Mouse (Mus musculus): ENCODE results near the gene Degs1. TPM values are rescaled to one million over a fixed set of nuclear protein-coding genes. Genes with fewer than 3 reads are reported as not detected.

Degs1 gene
- polyA plus RNA-seq, 1 experiment from 2014 or later = 59.5 TPM

- no peak overlapping the region for H3K9ac ChIP-seq (replicated peaks)
- no peak overlapping the region for H3K4me3 ChIP-seq
- H3K9me3 ChIP-seq = no peaks in the 10 kb centered on the region
- H3K27ac ChIP-seq (replicated peaks) = no peak overlapping the region
- H3K36me3 ChIP-seq = peaks cover 29% of the 10 kb centered on the region
- H3K27me3 ChIP-seq = 0 out of 2 replicates have a peak, but pooled peaks cover 3% of the 10 kb centered on the region
- H3K4me2 ChIP-seq (replicated peaks) = no peak overlapping the region
- 91% methylated on average over 4 of the region's 4 CpGs for WGBS
- ATAC-seq (replicated peaks) = no peak
- H3K4me1 ChIP-seq = peaks cover 30% of the 10 kb centered on the region
Observed at GRCm38 (mm10) chr1:182279436-182279835, 3.2 kb downstream of the Degs1 start.

GRCm38 (mm10) chr1:182275109-182275508 lies 7.5 kb downstream of the Degs1 start:
- Histone ChIP-seq H3K4me1 (peaks cover 3% of the 10 kb centered on the region; the same call in 1 of the 2 replicates), H3K9ac (replicated peaks) (no peak overlapping the region), H3K9me3 (no peaks in the 10 kb centered on the region), H3K27ac (replicated peaks) (no peak overlapping the region), H3K27me3 (no peaks in the 10 kb centered on the region), H3K4me3 (no peak overlapping the region), H3K36me3 (peaks cover 36% of the 10 kb centered on the region), H3K4me2 (replicated peaks) (no peak overlapping the region)
- no peak for ATAC-seq (replicated peaks)
- 97% methylated on average over 6 of the region's 6 CpGs for WGBS

- no peak overlapping the region for H3K27ac ChIP-seq (replicated peaks)
- peaks cover 10% of the 10 kb centered on the region; the same call in 1 of the 2 replicates for H3K4me1 ChIP-seq
- no peak overlapping the region for H3K4me3 ChIP-seq
- H3K36me3 ChIP-seq = peaks cover 22% of the 10 kb centered on the region; the same call in 1 of the 2 replicates
- H3K4me2 ChIP-seq (replicated peaks) = no peak overlapping the region
- no peaks in the 10 kb centered on the region for H3K27me3 ChIP-seq
- no peak overlapping the region for H3K9ac ChIP-seq (replicated peaks)
- H3K9me3 ChIP-seq = no peaks in the 10 kb centered on the region
- ATAC-seq (replicated peaks) = no peak
- 84% methylated on average over 5 of the region's 5 CpGs for WGBS
Observed at GRCm38 (mm10) chr1:182271632-182272031, 11.0 kb downstream of the Degs1 start.

GRCm38 (mm10) chr1:182271130-182271529 lies 11.5 kb downstream of the Degs1 start:
- H3K27me3 ChIP-seq = no peaks in the 10 kb centered on the region
- peaks cover 10% of the 10 kb centered on the region; the same call in 1 of the 2 replicates for H3K4me1 ChIP-seq
- no peak overlapping the region for H3K4me2 ChIP-seq (replicated peaks)
- WGBS = 77% methylated on average over 5 of the region's 5 CpGs
- ATAC-seq (replicated peaks) = no peak
- no peak overlapping the region for H3K4me3 ChIP-seq
- H3K9me3 ChIP-seq = no peaks in the 10 kb centered on the region
- H3K27ac ChIP-seq (replicated peaks) = no peak overlapping the region
- H3K36me3 ChIP-seq = peaks cover 18% of the 10 kb centered on the region; the same call in 1 of the 2 replicates
- H3K9ac ChIP-seq (replicated peaks) = no peak overlapping the region

- Histone ChIP-seq H3K4me1 (peaks cover 10% of the 10 kb centered on the region; the same call in 1 of the 2 replicates), H3K4me3 (no peak overlapping the region), H3K4me2 (replicated peaks) (no peak overlapping the region), H3K36me3 (peaks cover 7% of the 10 kb centered on the region; the same call in 1 of the 2 replicates), H3K9ac (replicated peaks) (no peak overlapping the region), H3K9me3 (no peaks in the 10 kb centered on the region), H3K27me3 (no peaks in the 10 kb centered on the region), H3K27ac (replicated peaks) (no peak overlapping the region)
- ATAC-seq (replicated peaks) = 0 out of 2 replicates have a peak, but pooled peaks have one; percentile 35
- 29% methylated on average over 4 of the region's 4 CpGs for WGBS
Observed at GRCm38 (mm10) chr1:182268317-182268716, 14.3 kb downstream of the Degs1 start.

- Histone ChIP-seq H3K9me3 (no peaks in the 10 kb centered on the region), H3K36me3 (no peaks in the 10 kb centered on the region), H3K4me1 (peaks cover 10% of the 10 kb centered on the region; the same call in 1 of the 2 replicates), H3K4me3 (no peak overlapping the region), H3K4me2 (replicated peaks) (no peak overlapping the region), H3K27me3 (no peaks in the 10 kb centered on the region), H3K9ac (replicated peaks) (no peak overlapping the region), H3K27ac (replicated peaks) (no peak overlapping the region)
- WGBS = 93% methylated on average over 11 of the region's 11 CpGs
- no peak for ATAC-seq (replicated peaks)
Observed at GRCm38 (mm10) chr1:182266028-182266525, 16.5 kb downstream of the Degs1 start.

- WGBS = 91% methylated on average over 11 of the region's 11 CpGs
- H3K9me3 ChIP-seq = no peaks in the 10 kb centered on the region
Observed at GRCm38 (mm10) chr1:182256041-182256680, 26.4 kb downstream of the Degs1 start.

GRCm38 (mm10) chr1:182255031-182255430 lies 27.6 kb downstream of the Degs1 start:
- H3K9ac ChIP-seq (replicated peaks) = no peak overlapping the region
- no peak for ATAC-seq (replicated peaks)
- H3K4me1 ChIP-seq = no peaks in the 10 kb centered on the region
- WGBS = 91% methylated on average over 11 of the region's 11 CpGs
- H3K27ac ChIP-seq (replicated peaks) = no peak overlapping the region
- H3K4me3 ChIP-seq = no peak overlapping the region
- H3K9me3 ChIP-seq = no peaks in the 10 kb centered on the region
- H3K4me2 ChIP-seq (replicated peaks) = no peak overlapping the region
- H3K27me3 ChIP-seq = no peaks in the 10 kb centered on the region
- H3K36me3 ChIP-seq = no peaks in the 10 kb centered on the region

More at GRCm38 (mm10) chr1:182256041-182256680, 26.4 kb downstream of the Degs1 start:
- H3K27ac ChIP-seq (replicated peaks) = no peak overlapping the region
- no peak overlapping the region for H3K4me2 ChIP-seq (replicated peaks)
- no peak for ATAC-seq (replicated peaks)
- H3K27me3 ChIP-seq = no peaks in the 10 kb centered on the region
- H3K9ac ChIP-seq (replicated peaks) = no peak overlapping the region
- H3K4me1 ChIP-seq = no peaks in the 10 kb centered on the region
- H3K36me3 ChIP-seq = no peaks in the 10 kb centered on the region
- H3K4me3 ChIP-seq = no peak overlapping the region

GRCm38 (mm10) chr1:182254618-182255017 lies 28.0 kb downstream of the Degs1 start:
- no peak overlapping the region for H3K9ac ChIP-seq (replicated peaks)
- WGBS = 88% methylated on average over 8 of the region's 8 CpGs
- no peak overlapping the region for H3K27ac ChIP-seq (replicated peaks)
- no peak for ATAC-seq (replicated peaks)
- no peak overlapping the region for H3K4me2 ChIP-seq (replicated peaks)
- H3K36me3 ChIP-seq = no peaks in the 10 kb centered on the region
- H3K4me3 ChIP-seq = no peak overlapping the region
- H3K9me3 ChIP-seq = no peaks in the 10 kb centered on the region
- no peaks in the 10 kb centered on the region for H3K27me3 ChIP-seq
- no peaks in the 10 kb centered on the region for H3K4me1 ChIP-seq

GRCm38 (mm10) chr1:182253756-182254534 lies 28.7 kb downstream of the Degs1 start:
- Histone ChIP-seq H3K9me3 (no peaks in the 10 kb centered on the region), H3K27me3 (no peaks in the 10 kb centered on the region), H3K36me3 (no peaks in the 10 kb centered on the region), H3K4me1 (0 out of 2 replicates have a peak, but pooled peaks cover 2% of the 10 kb centered on the region), H3K9ac (replicated peaks) (no peak overlapping the region), H3K27ac (replicated peaks) (no peak overlapping the region), H3K4me3 (no peak overlapping the region), H3K4me2 (replicated peaks) (no peak overlapping the region)
- WGBS = 94% methylated on average over 12 of the region's 12 CpGs
- ATAC-seq (replicated peaks) = no peak

- Histone ChIP-seq H3K27ac (replicated peaks) (no peak overlapping the region), H3K4me1 (0 out of 2 replicates have a peak, but pooled peaks cover 4% of the 10 kb centered on the region), H3K27me3 (no peaks in the 10 kb centered on the region), H3K36me3 (no peaks in the 10 kb centered on the region), H3K4me3 (no peak overlapping the region), H3K4me2 (replicated peaks) (no peak overlapping the region), H3K9ac (replicated peaks) (no peak overlapping the region), H3K9me3 (no peaks in the 10 kb centered on the region)
- 11% methylated on average over 10 of the region's 10 CpGs for WGBS
- ATAC-seq (replicated peaks) = peak; percentile 78
Observed at GRCm38 (mm10) chr1:182252534-182253171, 30.0 kb downstream of the Degs1 start.

- Histone ChIP-seq H3K27me3 (no peaks in the 10 kb centered on the region), H3K4me1 (0 out of 2 replicates have a peak, but pooled peaks cover 4% of the 10 kb centered on the region), H3K36me3 (no peaks in the 10 kb centered on the region), H3K9me3 (no peaks in the 10 kb centered on the region), H3K4me3 (no peak overlapping the region), H3K27ac (replicated peaks) (no peak overlapping the region), H3K4me2 (replicated peaks) (no peak overlapping the region), H3K9ac (replicated peaks) (no peak overlapping the region)
- no peak for ATAC-seq (replicated peaks)
- whole genome bisulfite sequencing = 87% methylated on average over 4 of the region's 4 CpGs
Observed at GRCm38 (mm10) chr1:182250734-182251133, 31.9 kb downstream of the Degs1 start.
